In the genomic region with DNA sequence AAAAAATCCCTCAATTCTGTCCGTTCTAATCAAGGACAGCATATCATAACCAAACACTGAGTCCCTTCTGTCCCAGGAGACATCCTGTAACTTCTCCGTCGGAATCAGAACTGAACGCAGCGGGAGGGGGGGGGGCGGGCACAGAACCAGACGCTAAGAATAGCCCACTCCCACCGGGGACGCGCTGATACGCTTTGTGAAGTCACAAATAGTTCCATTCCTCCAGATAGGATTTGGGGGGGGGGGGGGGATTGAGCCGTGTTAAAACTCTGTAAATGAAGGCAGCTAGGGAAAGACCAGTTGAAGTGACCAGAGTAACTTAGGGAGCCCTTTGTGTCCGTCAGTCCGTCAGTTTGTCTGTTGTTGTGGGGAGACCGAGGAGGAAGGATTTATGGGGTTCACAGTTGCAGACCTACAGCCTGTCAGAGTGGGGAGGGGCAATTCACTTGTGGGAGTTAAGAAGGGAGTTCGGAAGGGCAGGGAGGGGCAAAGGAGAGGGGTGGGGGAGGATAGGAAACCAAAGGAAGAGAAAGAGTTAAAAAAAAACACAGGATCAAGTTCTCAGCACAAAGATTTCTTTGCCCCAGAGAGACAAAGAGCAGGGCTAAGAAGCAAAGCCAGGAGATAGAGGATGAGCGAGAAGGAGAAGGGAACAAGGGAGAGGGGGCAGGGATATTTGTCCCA, we compare ENCODE assay signal across 10 mouse cellular contexts.
DNase-seq lines count a peak whose midpoint lies in the region; ATAC-seq and TF ChIP-seq lines count a peak whose summit lies in the region.
"Had no signal": no experiment of that assay in that cellular context is flagged by ENCODE, and none has a peak within 500 bp of the region (broad histone marks: within the 10 kb centered on the region; RNA-seq: fewer than 3 reads in every experiment).

No protein-coding gene starts in this region.

- H3K4me1 ChIP-seq in heart, embryonic 15.5 days (replicated peaks) = peaks cover 10% of the 10 kb centered on the region
- peaks cover 19% of the 10 kb centered on the region for H3K4me1 ChIP-seq in embryonic facial prominence, embryonic 10.5 days
- peaks cover 9% of the 10 kb centered on the region; the same call in 1 of the 2 replicates for H3K4me1 ChIP-seq in intestine, embryonic 14.5 days (replicated peaks; ENCODE audit: control insufficient read depth, insufficient read depth, low read length)
- peaks cover 10% of the 10 kb centered on the region for H3K4me1 ChIP-seq in midbrain, embryonic 16.5 days (ENCODE audit: control insufficient read depth, insufficient read depth, low read length)

- no peaks in the 10 kb centered on the region for H3K27me3 ChIP-seq in heart, embryonic 15.5 days
- H3K27me3 ChIP-seq in embryonic facial prominence, embryonic 10.5 days (replicated peaks; ENCODE audit: low read depth, poor library complexity, severe bottlenecking) = no peaks in the 10 kb centered on the region
- H3K27me3 ChIP-seq in intestine, embryonic 14.5 days (replicated peaks; ENCODE audit: control insufficient read depth, insufficient read depth, low read length) = no peaks in the 10 kb centered on the region
- no peaks in the 10 kb centered on the region for H3K27me3 ChIP-seq in midbrain, embryonic 16.5 days (ENCODE audit: control insufficient read depth, insufficient read depth, low read depth, low read length)
- H3K27me3 ChIP-seq: CH12.LX had no signal

- H3K27ac ChIP-seq in heart, embryonic 15.5 days = no peak overlapping the region
- peak overlapping the region; percentile 70 for H3K27ac ChIP-seq in embryonic facial prominence, embryonic 10.5 days (replicated peaks)
- no peak overlapping the region for H3K27ac ChIP-seq in intestine, embryonic 14.5 days (ENCODE audit: low read depth)
- no peak overlapping the region for H3K27ac ChIP-seq in midbrain, embryonic 16.5 days (ENCODE audit: low read length)
- H3K27ac ChIP-seq in left cerebral cortex, adult 2 months = no peak overlapping the region

- peak overlapping the region; percentile 34 for H3K4me3 ChIP-seq in heart, embryonic 15.5 days
- H3K4me3 ChIP-seq in embryonic facial prominence, embryonic 10.5 days = peak overlapping the region; percentile 52
- H3K4me3 ChIP-seq in intestine, embryonic 14.5 days (ENCODE audit: low read depth, low read length) = peak overlapping the region; percentile 21
- peak overlapping the region; percentile 24 for H3K4me3 ChIP-seq in midbrain, embryonic 16.5 days (ENCODE audit: low read depth, low read length)
- H3K4me3 ChIP-seq in left cerebral cortex, adult 2 months = no peak overlapping the region

- whole genome bisulfite sequencing in heart, embryonic 15.5 days = 4% methylated on average over 17 of the region's 17 CpGs
- WGBS in embryonic facial prominence, embryonic 10.5 days = 6% methylated on average over 17 of the region's 17 CpGs
- 12% methylated on average over 17 of the region's 17 CpGs for WGBS in intestine, embryonic 14.5 days
- WGBS in midbrain, embryonic 16.5 days = 10% methylated on average over 17 of the region's 17 CpGs

- H3K36me3 ChIP-seq in heart, embryonic 15.5 days = no peaks in the 10 kb centered on the region
- H3K36me3 ChIP-seq in embryonic facial prominence, embryonic 10.5 days (replicated peaks) = no peaks in the 10 kb centered on the region
- no peaks in the 10 kb centered on the region for H3K36me3 ChIP-seq in intestine, embryonic 14.5 days (ENCODE audit: control insufficient read depth, insufficient read depth, low read length)
- H3K36me3 ChIP-seq in midbrain, embryonic 16.5 days (ENCODE audit: control insufficient read depth, insufficient read depth, low read length) = no peaks in the 10 kb centered on the region

- intact Hi-C loops in left cerebral cortex, adult 2 months (cut with DNase I) = no loop called here

- no peaks in the 10 kb centered on the region for H3K9me3 ChIP-seq in heart, embryonic 15.5 days (replicated peaks)
- peaks cover 17% of the 10 kb centered on the region; the same call in 1 of the 2 replicates for H3K9me3 ChIP-seq in embryonic facial prominence, embryonic 10.5 days
- H3K9me3 ChIP-seq in intestine, embryonic 14.5 days (ENCODE audit: control insufficient read depth, low read length) = no peaks in the 10 kb centered on the region
- H3K9me3 ChIP-seq in midbrain, embryonic 16.5 days (replicated peaks; ENCODE audit: control insufficient read depth, low read length, poor library complexity, severe bottlenecking) = peaks cover 7% of the 10 kb centered on the region; the same call in 1 of the 2 replicates

- TF ChIP-seq CTCF in left cerebral cortex, adult 2 months (IDR thresholded peaks at IDR 0.05) = no peak

- peak overlapping the region; percentile 68 for H3K4me2 ChIP-seq in heart, embryonic 15.5 days
- peak overlapping the region; percentile 54 for H3K4me2 ChIP-seq in intestine, embryonic 14.5 days (ENCODE audit: low read length)
- H3K4me2 ChIP-seq in midbrain, embryonic 16.5 days (ENCODE audit: low read length) = peak overlapping the region; percentile 56

- H3K9ac ChIP-seq in heart, embryonic 15.5 days = peak overlapping the region; percentile 28; the same call in 1 of the 2 replicates
- peak overlapping the region; percentile 27; the same call in 1 of the 2 replicates for H3K9ac ChIP-seq in intestine, embryonic 14.5 days (ENCODE audit: low read length)
- peak overlapping the region; percentile 12; the same call in 1 of the 2 replicates for H3K9ac ChIP-seq in midbrain, embryonic 16.5 days (ENCODE audit: low read depth, low read length)

- DNase-seq in heart, adult 9 months (ENCODE audit: low spot score in 2 of 2) = no peak
- peak; percentile 28 for DNase-seq in embryonic facial prominence, embryonic 10.5 days (ENCODE audit: low spot score)
- DNase-seq in intestine, embryonic 14.5 days (ENCODE audit: low spot score) = no peak
- no peak for DNase-seq in natural killer cell, adult 2 months (ENCODE audit: low spot score in 2 of 2)
- DNase-seq in adrenal gland, postnatal 14 days = no peak
- no peak for DNase-seq in left cerebral cortex, adult 2 months (ENCODE audit: extremely low spot score in 1 of 2, low spot score in 2 of 2)
- DNase-seq: thymus, postnatal 25 days had no signal

- ATAC-seq in heart, embryonic 15.5 days (replicated peaks; ENCODE audit: insufficient number of reproducible peaks, insufficient read depth, low FRiP score, low read depth) = no peak
- ATAC-seq in intestine, embryonic 14.5 days (replicated peaks; ENCODE audit: low FRiP score, low TSS enrichment, low read depth) = no peak
- no peak for ATAC-seq in midbrain, embryonic 16.5 days
